Comparison of ENCODE assay signal across 8 mouse cellular contexts in genomic region chr2:85252343-85253285, GRCm38 (mm10). TPM values are rescaled to one million over a fixed set of nuclear protein-coding genes. Genes with fewer than 3 reads are reported as not detected.
DNase-seq lines count a peak whose midpoint lies in the region; ATAC-seq and TF ChIP-seq lines count a peak whose summit lies in the region.

No protein-coding gene starts in this region.

- WGBS in neural tube, embryonic 13.5 days, result 35% methylated on average over 16 of the region's 16 CpGs
- 30% methylated on average over 16 of the region's 16 CpGs for WGBS in kidney, postnatal 0 days
- 36% methylated on average over 16 of the region's 16 CpGs for WGBS in forebrain, embryonic 15.5 days

- peak overlapping the region; percentile 7; the same call in 1 of the 2 replicates for H3K4me2 ChIP-seq in neural tube, embryonic 13.5 days
- H3K4me2 ChIP-seq in kidney, postnatal 0 days (ENCODE audit: low read length), result no peak overlapping the region
- H3K4me2 ChIP-seq in forebrain, embryonic 15.5 days (replicated peaks), result no peak overlapping the region

- peak; percentile 53; the same call in 1 of the 2 replicates for ATAC-seq in neural tube, embryonic 13.5 days (ENCODE audit: low read depth)
- ATAC-seq in kidney, postnatal 0 days (replicated peaks; ENCODE audit: low FRiP score, low read depth), result no peak
- ATAC-seq in forebrain, embryonic 15.5 days (replicated peaks), result no peak

- H3K9ac ChIP-seq in neural tube, embryonic 13.5 days, result no peak overlapping the region
- no peak overlapping the region for H3K9ac ChIP-seq in kidney, postnatal 0 days (ENCODE audit: low read depth, low read length)
- H3K9ac ChIP-seq in forebrain, embryonic 15.5 days (replicated peaks), result no peak overlapping the region

- TF ChIP-seq CTCF in kidney, postnatal 0 days (IDR thresholded peaks at IDR 0.05; ENCODE audit: low read depth), result no peak

- peaks cover 12% of the 10 kb centered on the region for H3K4me1 ChIP-seq in neural tube, embryonic 13.5 days (replicated peaks)
- no peaks in the 10 kb centered on the region for H3K4me1 ChIP-seq in kidney, postnatal 0 days (replicated peaks; ENCODE audit: insufficient read depth, low read length)
- H3K4me1 ChIP-seq in forebrain, embryonic 15.5 days, result peaks cover 6% of the 10 kb centered on the region; the same call in 1 of the 2 replicates

- H3K9me3 ChIP-seq in neural tube, embryonic 13.5 days, result no peaks in the 10 kb centered on the region
- H3K9me3 ChIP-seq in kidney, postnatal 0 days (replicated peaks; ENCODE audit: low read length), result no peaks in the 10 kb centered on the region
- no peaks in the 10 kb centered on the region for H3K9me3 ChIP-seq in forebrain, embryonic 15.5 days

- H3K27me3 ChIP-seq in neural tube, embryonic 13.5 days, result no peaks in the 10 kb centered on the region
- no peaks in the 10 kb centered on the region for H3K27me3 ChIP-seq in kidney, postnatal 0 days (ENCODE audit: insufficient read depth, low read length)
- no peaks in the 10 kb centered on the region for H3K27me3 ChIP-seq in forebrain, embryonic 15.5 days

- H3K4me3 ChIP-seq in neural tube, embryonic 13.5 days, result no peak overlapping the region
- no peak overlapping the region for H3K4me3 ChIP-seq in kidney, postnatal 0 days (replicated peaks; ENCODE audit: low read depth, low read length)
- no peak overlapping the region for H3K4me3 ChIP-seq in forebrain, embryonic 15.5 days

- H3K27ac ChIP-seq in neural tube, embryonic 13.5 days (replicated peaks), result no peak overlapping the region
- H3K27ac ChIP-seq in kidney, postnatal 0 days, result no peak overlapping the region
- H3K27ac ChIP-seq in forebrain, embryonic 15.5 days (replicated peaks), result no peak overlapping the region

- no peaks in the 10 kb centered on the region for H3K36me3 ChIP-seq in neural tube, embryonic 13.5 days
- no peaks in the 10 kb centered on the region for H3K36me3 ChIP-seq in kidney, postnatal 0 days (ENCODE audit: insufficient read depth, low read length)
- no peaks in the 10 kb centered on the region for H3K36me3 ChIP-seq in forebrain, embryonic 15.5 days

- DNase-seq in adrenal gland, adult 2 months, result peak; percentile 27
- no peak for DNase-seq in adrenal gland, postnatal 4 days (ENCODE audit: low spot score in 2 of 2)
- no peak for DNase-seq in neural tube, embryonic 10.5 days (ENCODE audit: extremely low spot score, low spot score)
- peak; percentile 39 for DNase-seq in kidney, postnatal 0 days (ENCODE audit: low spot score)
- peak; percentile 63 for DNase-seq in retina, postnatal 1 day
- DNase-seq in testis, postnatal 10 days (ENCODE audit: low spot score), result no peak

RNA-seq across cellular contexts. Expression of gene Lrrc55, which starts 55.6 kb away (rescaled TPM):
- 10 to 100 TPM; 17.0 to 18.2 TPM for total RNA-seq in adrenal gland, adult 2 months (2021)
- 13.2 and 14.3 TPM in 2 replicates for polyA plus RNA-seq in adrenal gland, adult 2 months (2012; rRNA removed)
- 10 to 100 TPM; 13.2 to 14.9 TPM for total RNA-seq in adrenal gland, postnatal 4 days (2021)
- 5.1 and 5.6 TPM in 2 replicates for polyA plus RNA-seq in neural tube, embryonic 13.5 days (2015; fragmentation: Nextera tagmentation; extraction: Ambion mirVana)
- 0.47 and 0.84 TPM in 2 replicates for polyA plus RNA-seq in kidney, postnatal 0 days (2015; fragmentation: Nextera tagmentation; extraction: Ambion mirVana)
- polyA plus RNA-seq in forebrain, embryonic 15.5 days (2015; fragmentation: Nextera tagmentation; extraction: Ambion mirVana), result 10.5 and 10.9 TPM in 2 replicates

Comparison
In these comparisons a context has a peak if more than half of its experiments do, and no peak if none do; other contexts are left out.
1. DNase-seq: peak in adrenal gland, adult 2 months (single experiment), kidney, postnatal 0 days (single experiment) and retina, postnatal 1 day (single experiment); none in adrenal gland, postnatal 4 days (0 of 2), neural tube, embryonic 10.5 days (single experiment) and testis, postnatal 10 days (single experiment).